Mouse (Mus musculus) bone marrow macrophage, adult 2 months (primary cell): ENCODE results near the gene Zdhhc5.

Experiments
- CTCF ChIP-seq: IDR thresholded peaks from 2 replicates; pipeline ENCODE4 v1.5.1; 2012; ENCODE audit warnings: low read depth, mild to moderate bottlenecking, low read length, moderate library complexity
- POLR2A ChIP-seq: IDR thresholded peaks from 2 replicates; pipeline ENCODE4 v1.6.1; 2012; ENCODE audit warnings: mild to moderate bottlenecking, low read depth, low read length, borderline replicate concordance

DNA sequence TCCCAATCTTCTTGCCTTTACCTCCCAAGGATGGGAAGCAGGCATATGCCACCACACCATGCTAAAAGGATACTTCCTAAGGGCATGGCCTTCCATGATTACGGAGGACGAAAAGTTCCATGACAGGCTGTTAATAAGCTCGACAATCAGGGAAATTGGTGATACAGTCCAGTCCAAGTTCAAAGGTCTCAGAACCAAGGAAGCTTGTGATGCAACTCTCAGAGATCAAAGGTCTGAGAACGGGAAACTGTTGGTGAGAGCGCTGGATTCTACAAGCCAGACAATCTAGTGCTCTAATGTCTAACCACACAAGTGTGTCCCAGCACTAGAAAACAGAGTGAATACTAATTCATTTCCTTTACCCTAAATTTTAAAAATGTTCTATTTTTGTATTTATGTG lies 41.3 kb upstream of the Zdhhc5 start:
- TF ChIP-seq POLR2A, result no peak
- no peak for TF ChIP-seq CTCF
